Mouse (Mus musculus): ENCODE data around the gene Vmn1r51. TPM values are rescaled to one million over a fixed set of nuclear protein-coding genes. Genes with fewer than 3 reads are reported as not detected.

Vmn1r51 gene
- not detected for total RNA-seq (2023)

GRCm38 (mm10) chr6:90122296-90122695 lies at the start of gene Vmn1r51:
Vmn1r51 (plus strand) TSS chr6:90122596.

GRCm38 (mm10) chr6:90078406-90078805 lies 44.0 kb upstream of the Vmn1r51 start, which contains the start of gene Vmn1r49:
Vmn1r49 (minus strand) TSS chr6:90078506.

GRCm38 (mm10) chr6:90101130-90101529 lies 21.3 kb upstream of the Vmn1r51 start, which contains the start of gene Vmn1r50:
Vmn1r50 (plus strand) TSS chr6:90101430.

GRCm38 (mm10) chr6:90174508-90174907 lies 52.1 kb downstream of the Vmn1r51 start, which contains the start of gene Vmn1r52:
Vmn1r52 (plus strand) TSS chr6:90174808.

Other genes starting within 250 kb of the Vmn1r51 start
- gene Vmn1r42, start 246.2 kb upstream of the Vmn1r51 start, total RNA-seq (2023), result not detected
- gene Vmn1r43, start 246.2 kb upstream of the Vmn1r51 start, total RNA-seq (2023), result not detected
- gene Vmn1r44, start 238.9 kb upstream of the Vmn1r51 start, total RNA-seq (2023), result not detected
- gene Vmn1r45, start 182.0 kb upstream of the Vmn1r51 start, total RNA-seq (2023), result not detected
- gene Vmn1r46, start 153.3 kb upstream of the Vmn1r51 start, total RNA-seq (2023), result not detected
- not detected for gene Vmn1r47, start 106.4 kb upstream of the Vmn1r51 start, total RNA-seq (2023)
- not detected for gene Vmn1r48, start 85.8 kb upstream of the Vmn1r51 start, total RNA-seq (2023)
- gene Vmn1r49, start 44.1 kb upstream of the Vmn1r51 start, total RNA-seq (2023), result not detected
- gene Vmn1r50, start 21.2 kb upstream of the Vmn1r51 start, total RNA-seq (2023), result not detected
- not detected for gene Vmn1r52, start 52.2 kb downstream of the Vmn1r51 start, total RNA-seq (2023)
- gene V1ra8, start 80.2 kb downstream of the Vmn1r51 start, total RNA-seq (2023), result not detected
- gene Vmn1r53, start 101.8 kb downstream of the Vmn1r51 start, total RNA-seq (2023), result not detected
- gene Vmn1r54, start 123.7 kb downstream of the Vmn1r51 start, total RNA-seq (2023), result not detected
- gene BC048671, start 178.6 kb downstream of the Vmn1r51 start, total RNA-seq (2023), result not detected
- gene Chst13, start 202.6 kb downstream of the Vmn1r51 start, total RNA-seq (2023), result not detected
- not detected for gene Uroc1, start 210.7 kb downstream of the Vmn1r51 start, total RNA-seq (2023)
- gene Zxdc, start 246.9 kb downstream of the Vmn1r51 start, total RNA-seq (2023), result 10 to 100 TPM; 30.2 to 32.8 TPM